Mouse (Mus musculus): ENCODE measurements around the gene Ube2z.
"Not testable (repeated sequence)": the region's sequence is repeated elsewhere in the genome, so short reads cannot be mapped to it uniquely, and the experiment has no call there.

The Ube2z gene

DNA sequence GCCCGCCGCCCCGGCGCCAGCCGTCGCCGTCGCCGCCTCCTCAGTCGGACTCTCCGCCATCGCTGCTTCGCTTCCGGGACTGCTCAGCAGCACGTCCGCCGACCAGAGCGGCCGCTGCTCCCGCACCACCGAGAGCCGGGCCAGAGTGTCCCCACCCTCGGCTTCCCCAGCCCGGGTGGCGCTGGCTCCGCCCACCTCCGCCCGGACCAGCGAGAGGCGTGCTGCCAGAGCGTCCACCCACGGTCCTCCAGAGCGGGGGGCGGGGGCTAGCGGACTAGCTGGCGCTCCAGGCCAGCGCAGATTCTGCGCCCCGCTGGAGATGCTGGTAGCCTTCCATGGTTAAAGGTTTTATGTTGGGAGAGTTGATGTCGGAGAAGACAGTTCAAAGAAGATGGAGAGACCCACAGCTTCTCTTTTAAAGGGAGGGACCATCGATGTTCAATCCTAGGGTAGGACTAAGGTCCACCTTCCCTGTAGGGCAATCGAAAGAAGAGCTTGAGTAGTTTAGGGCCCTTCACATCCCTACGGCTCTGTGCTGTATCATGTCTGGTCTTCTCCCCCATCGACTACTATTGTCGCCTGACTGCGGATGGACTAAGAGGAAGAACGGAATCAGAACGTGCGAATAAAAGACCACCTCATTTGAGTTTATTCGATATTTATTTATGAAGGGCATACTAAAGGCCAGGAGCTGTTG lies at the start of gene Ube2z:
Gene Ube2z (minus strand): TSS at position 174 of the 697 bp plus-strand sequence.
- peak; percentile 97 to 99 for DNase-seq

DNA sequence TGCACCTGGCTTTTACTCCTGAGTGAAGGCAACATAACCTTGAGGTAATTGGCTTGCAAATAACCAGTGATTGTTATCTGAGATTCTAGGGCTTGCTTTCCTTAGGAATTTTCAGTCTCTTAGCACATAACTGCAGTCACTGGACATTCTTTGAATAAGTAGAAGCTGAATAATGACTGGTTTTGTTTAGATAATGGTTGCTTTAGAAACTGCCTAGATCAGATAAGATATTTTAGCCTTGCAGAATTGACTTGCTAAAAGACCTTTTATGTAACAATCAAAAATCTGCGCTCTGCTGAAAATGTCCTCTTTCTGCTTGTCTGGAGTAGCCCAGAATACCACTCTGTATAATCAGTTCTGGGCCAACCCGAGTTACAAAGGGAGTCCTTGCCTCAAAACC lies 48.9 kb upstream of the Ube2z start:
- DNase-seq, result no peak

- DNase-seq, result no peak
These were observed 46.6 kb upstream of the Ube2z start, which contains the start of gene Calcoco2 for GRCm38 (mm10) chr11:96111751-96112150. TSS of gene Calcoco2 (minus strand) at chr11:96111964.

DNA sequence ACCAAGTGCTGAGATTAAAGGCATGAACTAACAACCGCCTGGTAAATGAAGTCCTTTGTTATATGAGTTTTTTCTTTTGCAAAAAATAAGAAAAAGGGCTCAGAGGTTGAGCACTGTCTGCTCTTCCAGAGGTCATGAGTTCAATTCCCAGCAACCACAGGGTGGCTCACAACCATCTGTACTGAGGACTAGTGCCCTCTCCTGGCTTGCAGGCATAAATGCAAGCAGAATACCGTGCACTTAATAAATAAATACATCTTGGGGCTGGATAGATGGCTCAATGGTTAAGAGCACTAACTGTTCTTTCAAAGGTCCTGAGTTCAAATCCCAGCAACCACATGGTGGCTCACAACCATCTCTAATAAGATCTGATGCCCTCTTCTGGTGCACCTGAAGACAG lies 45.8 kb upstream of the Ube2z start:
- DNase-seq, result not testable (repeated sequence)

- no peak for DNase-seq
These were observed 43.2 kb upstream of the Ube2z start for GRCm38 (mm10) chr11:96108376-96108775.

DNA sequence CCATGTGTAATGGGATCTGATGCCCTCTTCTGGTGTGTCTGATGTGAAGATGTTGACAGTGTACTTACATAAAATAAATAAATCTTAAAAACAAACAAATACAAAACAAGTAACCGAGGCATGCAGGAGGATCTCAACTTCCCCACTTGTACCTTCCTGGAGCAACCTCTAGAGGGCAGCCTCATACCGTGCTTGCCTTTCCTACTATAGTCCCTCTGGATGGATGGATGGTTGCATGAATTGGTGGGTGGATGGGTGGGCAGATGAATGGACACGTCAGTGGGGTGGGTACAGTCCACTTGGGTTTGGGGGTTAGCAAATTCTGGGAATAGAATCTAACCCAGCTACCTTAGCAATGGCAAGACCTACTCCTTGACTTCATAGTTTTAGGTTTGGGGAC lies 28.2 kb upstream of the Ube2z start:
- DNase-seq, result peak; percentile 36 to 73

- peak in 1 of 2 experiments; percentile 24 for DNase-seq
These were observed 27.6 kb upstream of the Ube2z start for GRCm38 (mm10) chr11:96092674-96093291.

DNA sequence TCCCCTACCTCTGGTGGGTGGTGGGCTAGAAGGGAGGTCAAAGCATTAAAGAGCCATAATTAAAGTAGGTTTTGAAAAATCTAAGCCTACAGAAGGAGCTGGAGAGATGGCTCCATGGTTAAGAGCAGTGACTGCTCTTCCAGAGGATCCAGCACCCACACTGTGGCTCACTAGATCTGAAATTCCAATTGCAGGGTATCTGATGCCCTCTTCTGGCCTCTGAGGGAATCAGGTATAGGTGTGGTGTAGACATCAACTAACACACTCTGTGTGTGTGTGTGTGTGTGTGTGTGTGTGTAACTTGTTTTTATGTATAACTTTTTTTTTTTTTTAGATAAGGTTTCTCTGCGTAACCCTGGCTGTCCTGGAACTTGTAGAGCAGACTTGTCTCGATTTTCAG lies 25.9 kb upstream of the Ube2z start:
- peak; percentile 43 to 61 for DNase-seq

DNA sequence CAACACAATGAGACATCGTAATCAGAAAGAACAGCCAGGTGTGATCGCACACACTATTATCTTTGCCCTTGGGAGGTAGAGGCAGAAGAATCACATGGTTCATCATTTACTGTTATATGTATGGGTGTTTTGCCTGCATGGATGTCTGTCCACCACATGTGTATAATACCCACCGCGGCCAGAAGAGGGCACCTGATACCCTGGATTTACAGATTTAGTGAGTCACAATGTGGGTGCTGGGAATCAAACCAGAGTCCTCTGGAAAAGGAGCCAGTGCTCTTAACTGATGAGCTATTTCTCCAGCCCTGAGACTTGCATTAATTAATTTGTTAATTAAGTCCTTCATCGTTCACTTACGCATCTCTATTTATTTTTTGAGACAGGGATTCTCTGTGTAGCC lies 22.8 kb upstream of the Ube2z start:
- DNase-seq, result no peak

- DNase-seq, result no peak
These were observed 17.5 kb upstream of the Ube2z start for GRCm38 (mm10) chr11:96082682-96083081.

DNA sequence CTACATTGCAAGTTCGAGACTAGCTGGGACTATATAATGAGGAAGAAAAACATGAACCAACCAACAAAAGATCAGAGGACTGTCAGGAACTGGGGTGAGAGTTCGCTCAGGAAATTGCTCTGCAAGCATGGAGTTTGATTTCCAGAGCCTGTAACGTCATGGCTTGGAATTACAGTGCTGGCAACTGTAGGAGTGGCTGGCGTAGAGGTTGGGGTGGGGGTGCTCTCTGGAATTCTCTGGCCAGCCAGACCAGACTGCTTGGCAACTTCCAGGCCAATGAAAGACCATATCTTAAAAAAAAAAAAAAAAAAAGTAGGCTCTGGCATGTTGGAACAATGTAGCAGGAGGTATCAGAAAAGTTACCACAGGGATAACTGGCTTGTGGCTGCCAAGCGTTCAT lies 15.5 kb upstream of the Ube2z start:
- DNase-seq, result no peak

DNA sequence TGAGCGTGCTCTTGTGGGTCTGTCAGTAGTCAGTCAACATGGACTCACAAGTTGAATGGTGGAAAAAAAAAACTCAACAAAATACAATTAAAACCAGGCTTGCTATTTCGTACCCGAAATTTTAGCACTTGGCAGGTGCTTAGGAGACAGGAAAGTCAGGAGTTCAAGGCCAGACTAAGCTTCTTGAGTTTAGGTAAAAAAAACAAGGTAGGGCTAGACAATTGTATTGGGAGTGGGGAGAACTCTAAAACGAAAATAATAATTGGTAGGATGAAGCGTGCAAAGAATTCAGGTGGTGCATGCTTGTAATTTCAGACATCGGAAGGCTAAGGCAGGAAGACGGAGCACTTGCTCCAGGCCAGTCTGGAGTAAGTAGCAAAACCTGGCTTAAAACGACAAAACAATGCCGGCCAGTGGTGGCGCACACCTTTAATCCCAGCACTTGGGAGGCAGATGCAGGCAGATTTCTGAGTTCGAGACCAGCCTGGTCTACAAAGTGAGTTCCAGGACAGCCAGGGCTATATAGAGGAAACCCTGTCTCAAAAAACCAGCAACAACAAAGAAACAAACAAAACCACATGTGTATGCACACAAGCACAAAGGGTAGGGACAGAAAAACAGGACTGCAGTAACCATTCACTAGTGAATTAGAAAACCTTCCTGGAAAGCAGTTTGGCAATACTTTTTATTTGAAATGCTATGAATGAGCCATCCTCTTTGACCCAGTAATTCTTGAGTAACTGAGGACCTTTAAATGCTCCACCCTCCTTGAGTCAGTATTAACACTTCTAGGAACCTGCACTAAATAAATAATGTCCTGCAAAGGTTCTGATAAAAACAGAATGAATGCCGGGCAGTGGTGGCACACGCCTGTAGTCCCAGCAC lies 11.3 kb upstream of the Ube2z start:
- DNase-seq, result no peak

DNA sequence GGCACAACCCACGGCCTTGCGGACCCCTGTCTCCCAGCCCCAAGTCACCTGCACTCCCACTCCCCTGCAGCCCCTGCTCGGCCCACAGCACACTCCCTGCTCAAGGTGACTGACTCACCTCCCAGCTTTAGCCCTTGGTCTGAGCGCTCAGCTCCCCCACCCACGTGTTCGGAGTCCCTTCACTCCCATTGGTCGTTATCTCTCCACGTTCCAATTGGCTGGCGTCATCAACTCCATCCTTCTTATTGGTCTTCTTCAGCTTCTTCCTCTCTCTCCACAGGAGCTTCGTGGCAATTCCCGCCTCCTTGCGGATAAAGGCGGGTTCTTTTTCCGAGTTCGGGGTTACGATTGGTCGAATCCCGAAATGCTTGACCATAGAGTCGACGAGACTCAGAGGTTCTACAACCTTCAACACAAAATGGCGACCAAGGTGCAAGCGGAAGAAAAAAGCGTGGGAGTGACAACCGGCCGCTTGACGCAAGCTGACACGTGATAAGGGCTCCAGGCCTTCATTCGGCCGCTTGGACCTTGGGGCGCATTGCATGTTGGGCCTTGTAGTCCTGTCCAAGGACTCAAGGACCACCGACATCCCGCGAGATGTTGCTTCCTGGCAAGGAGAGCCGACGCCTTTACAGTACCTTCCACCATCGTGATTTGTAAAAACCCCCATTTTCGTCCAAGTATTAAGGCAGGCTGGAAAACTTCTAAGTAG lies 10.5 kb upstream of the Ube2z start, which contains the start of gene Atp5g1:
Gene Atp5g1 (minus strand): TSS at position 162 of the 712 bp plus-strand sequence.
- DNase-seq, result peak; percentile 98 to 100

GRCm38 (mm10) chr11:96075177-96075508 lies 10.0 kb upstream of the Ube2z start:
- DNase-seq, result no peak

GRCm38 (mm10) chr11:96074351-96075176 lies 9.4 kb upstream of the Ube2z start:
- peak; percentile 21 to 34 for DNase-seq

DNA sequence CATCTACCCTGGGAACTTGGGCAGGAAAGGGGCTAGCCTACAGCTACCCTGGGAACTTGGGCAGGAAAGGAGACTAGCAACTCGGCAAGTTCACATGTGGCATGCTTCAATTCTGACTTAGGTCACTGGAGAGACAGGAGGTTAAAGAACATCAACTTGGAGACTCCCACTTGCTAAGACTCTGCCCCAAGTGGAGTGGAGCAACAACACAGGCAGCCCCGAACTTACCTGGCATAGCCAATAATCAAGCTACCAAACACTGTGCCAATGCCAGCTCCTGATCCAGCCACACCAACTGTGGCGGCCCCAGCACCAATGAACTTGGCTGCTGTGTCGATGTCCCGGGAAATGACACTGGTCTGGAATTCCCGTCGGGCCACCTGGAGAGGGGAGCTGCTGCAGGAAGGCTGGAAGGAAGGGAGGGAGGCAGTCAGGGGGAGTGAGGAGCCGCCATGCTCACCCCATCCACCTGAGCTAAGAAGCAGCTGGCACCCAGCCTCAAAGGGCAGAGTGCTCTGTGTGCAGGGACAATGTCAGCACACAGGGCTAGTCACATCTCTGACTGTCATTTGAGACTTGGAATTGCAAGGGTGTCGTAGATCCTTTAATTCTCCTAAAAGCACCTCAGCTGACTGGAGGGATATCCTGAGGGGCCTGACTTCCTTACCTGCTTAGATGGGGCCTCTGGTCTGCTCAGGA lies 8.3 kb upstream of the Ube2z start:
- DNase-seq, result peak; percentile 32 to 70

GRCm38 (mm10) chr11:96071013-96071412 lies 5.8 kb upstream of the Ube2z start:
- no peak for DNase-seq

GRCm38 (mm10) chr11:96070353-96070752 lies 5.2 kb upstream of the Ube2z start:
- peak; percentile 22 to 49 for DNase-seq

DNA sequence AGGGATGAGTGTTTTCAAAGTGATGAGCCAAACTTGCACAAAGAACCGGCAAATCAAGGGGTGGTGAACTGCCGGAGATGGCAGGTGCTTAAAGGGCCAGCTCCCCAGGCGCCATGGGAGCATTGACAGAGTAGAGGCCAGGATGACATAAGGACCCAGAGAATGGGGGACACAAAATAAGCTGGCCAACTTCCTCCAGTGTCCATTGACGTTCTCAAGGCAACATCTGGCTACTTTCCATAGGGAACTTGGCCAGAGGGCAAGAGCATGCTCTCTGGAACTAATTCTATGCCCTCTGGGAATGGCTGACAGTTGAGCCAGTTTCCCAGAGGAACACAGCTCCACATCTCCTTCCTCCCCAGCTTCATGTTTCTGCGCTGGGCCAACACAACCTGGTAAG lies 3.0 kb upstream of the Ube2z start:
- peak in 1 of 2 experiments; percentile 30 for DNase-seq

GRCm38 (mm10) chr11:96064521-96065214 lies 520 bp downstream of the Ube2z start:
- peak in 1 of 2 experiments; percentile 19 for DNase-seq

DNA sequence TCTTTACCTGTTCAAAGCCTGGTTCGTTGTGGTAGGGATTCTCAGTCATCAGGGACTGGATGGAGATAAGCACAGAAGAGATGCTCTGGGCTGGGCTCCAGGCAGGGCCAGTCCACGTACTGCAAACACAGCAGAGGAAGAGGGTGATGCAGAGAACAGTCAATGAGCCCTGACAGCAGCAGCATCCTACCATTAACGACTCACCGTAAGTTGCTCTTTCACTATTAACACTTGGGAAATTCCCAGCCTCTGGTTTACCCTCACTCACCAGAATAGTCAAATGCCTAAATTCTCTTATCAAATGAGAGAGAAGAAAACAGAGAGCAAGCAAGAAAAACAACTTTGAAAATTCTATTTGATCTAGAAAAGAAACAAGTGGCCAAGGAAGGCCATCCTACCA lies 6.9 kb downstream of the Ube2z start:
- no peak for DNase-seq
